Mouse (Mus musculus) embryo, embryonic 9.5 days (tissue): ENCODE results near the gene Olfr591.
"Not testable (repeated sequence)": the region's sequence is repeated elsewhere in the genome, so short reads cannot be mapped to it uniquely, and the experiment has no call there.

Experiments
- DNase-seq: peaks from one replicate; pipeline ENCODE4 v3.0.0-alpha.2; 2017; ENCODE audit errors: extremely low spot score

Gene Olfr591

GRCm38 (mm10) chr7:103178240-103178639, at the start of gene Olfr591:
Gene Olfr591 (minus strand): TSS chr7:103178340.
- no peak for DNase-seq

GRCm38 (mm10) chr7:103216696-103217095, 38.6 kb upstream of the Olfr591 start, which contains the start of gene Olfr594:
Gene Olfr594 (plus strand): TSS chr7:103216996.
- no peak for DNase-seq

GRCm38 (mm10) chr7:103212050-103212449, 33.9 kb upstream of the Olfr591 start:
- DNase-seq: not testable (repeated sequence)

- no peak for DNase-seq
Observed at GRCm38 (mm10) chr7:103211562-103211961, 33.4 kb upstream of the Olfr591 start, which contains the start of gene Olfr593. Gene Olfr593 (plus strand): TSS chr7:103211862.

GRCm38 (mm10) chr7:103184503-103184902, 6.4 kb upstream of the Olfr591 start, which contains the start of gene Olfr592:
Gene Olfr592 (plus strand): TSS chr7:103184803.
- not testable (repeated sequence) for DNase-seq

- no peak for DNase-seq
Observed at GRCm38 (mm10) chr7:103169697-103170096, 8.4 kb downstream of the Olfr591 start.

- DNase-seq: no peak
Observed at GRCm38 (mm10) chr7:103156256-103156655, 21.9 kb downstream of the Olfr591 start, which contains the start of gene Olfr589. Gene Olfr589 (minus strand): TSS chr7:103156356.

GRCm38 (mm10) chr7:103140579-103140978, 37.6 kb downstream of the Olfr591 start, which contains the start of gene Olfr588-ps1:
Gene Olfr588-ps1 (plus strand): TSS chr7:103140879.
- DNase-seq: no peak

GRCm38 (mm10) chr7:103125538-103125937, 52.6 kb downstream of the Olfr591 start, which contains the start of gene Olfr586:
Gene Olfr586 (minus strand): TSS chr7:103125638.
- DNase-seq: no peak

GRCm38 (mm10) chr7:103119406-103119805, 58.7 kb downstream of the Olfr591 start:
- no peak for DNase-seq
